11 mouse cellular contexts compared by ENCODE assay signal in the genomic region with DNA sequence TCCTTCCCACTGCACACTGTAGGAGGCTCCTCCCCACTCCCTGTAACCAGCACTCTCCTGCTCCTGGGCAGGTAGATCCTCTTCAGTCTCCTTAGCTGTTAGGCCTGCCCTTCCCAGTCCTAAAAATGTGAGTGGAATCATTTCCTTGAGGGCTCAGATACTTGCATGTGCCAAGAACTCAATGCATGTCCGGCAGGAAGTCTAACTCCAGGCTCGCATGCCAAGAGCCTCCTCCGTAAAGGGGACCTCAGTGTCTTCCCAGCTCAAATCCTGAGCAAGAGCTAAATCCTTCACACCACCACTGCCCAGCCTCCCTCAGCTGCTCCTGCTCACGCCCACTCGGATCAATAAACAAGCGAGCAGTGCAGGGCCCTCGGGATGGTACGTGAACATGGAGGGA. TPM values are rescaled to one million over a fixed set of nuclear protein-coding genes. Genes with fewer than 3 reads are reported as not detected.
DNase-seq lines count a peak whose midpoint lies in the region; ATAC-seq and TF ChIP-seq lines count a peak whose summit lies in the region.
"Had no signal": no experiment of that assay in that cellular context is flagged by ENCODE, and none has a peak within 500 bp of the region (broad histone marks: within the 10 kb centered on the region; RNA-seq: fewer than 3 reads in every experiment).

No protein-coding gene starts in this region.

- no peak for TF ChIP-seq CTCF in cerebellum, adult 2 months (IDR thresholded peaks at IDR 0.05; ENCODE audit: borderline replicate concordance, insufficient read depth, low read depth, low read length)

- peak overlapping the region; percentile 19 for H3K4me3 ChIP-seq in megakaryocyte, embryonic 14.5 days (replicated peaks)
- no peak overlapping the region for H3K4me3 ChIP-seq in heart, embryonic 12.5 days
- H3K4me3 ChIP-seq in stomach, embryonic 14.5 days (ENCODE audit: low read depth, low read length): no peak overlapping the region
- H3K4me3 ChIP-seq in cerebellum, adult 2 months (replicated peaks; ENCODE audit: insufficient read depth, low read depth, low read length): no peak overlapping the region

- peak overlapping the region; percentile 25; the same call in 1 of the 2 replicates for H3K9ac ChIP-seq in heart, embryonic 12.5 days
- no peak overlapping the region for H3K9ac ChIP-seq in stomach, embryonic 14.5 days (replicated peaks; ENCODE audit: low read depth, low read length)

- H3K27me3 ChIP-seq in megakaryocyte, embryonic 14.5 days (replicated peaks): no peaks in the 10 kb centered on the region
- no peaks in the 10 kb centered on the region for H3K27me3 ChIP-seq in heart, embryonic 12.5 days (replicated peaks)
- no peaks in the 10 kb centered on the region for H3K27me3 ChIP-seq in stomach, embryonic 14.5 days (ENCODE audit: control insufficient read depth, insufficient read depth, low read length)
- H3K27me3 ChIP-seq in cerebellum, adult 2 months (ENCODE audit: control insufficient read depth, insufficient read depth, low read length): no peaks in the 10 kb centered on the region
- H3K27me3 ChIP-seq: Patski had no signal

- DNase-seq in kidney, postnatal 25 days: peak; percentile 64 to 84
- DNase-seq in cerebellum, adult 2 months: no peak
- no peak for DNase-seq in frontal cortex, postnatal 25 days (ENCODE audit: low spot score in 2 of 2)
- DNase-seq: left cerebral cortex, postnatal 4 days had no signal

- no peaks in the 10 kb centered on the region for H3K9me3 ChIP-seq in megakaryocyte, embryonic 14.5 days
- H3K9me3 ChIP-seq in heart, embryonic 12.5 days (replicated peaks): no peaks in the 10 kb centered on the region
- no peaks in the 10 kb centered on the region for H3K9me3 ChIP-seq in stomach, embryonic 14.5 days (ENCODE audit: control insufficient read depth, low read depth, low read length)

- H3K27ac ChIP-seq in heart, embryonic 12.5 days (ENCODE audit: poor library complexity, severe bottlenecking): peak overlapping the region; percentile 30; the same call in 1 of the 2 replicates
- H3K27ac ChIP-seq in stomach, embryonic 14.5 days (ENCODE audit: low read length): peak overlapping the region; percentile 35; the same call in 1 of the 2 replicates
- H3K27ac ChIP-seq in cerebellum, adult 2 months (ENCODE audit: insufficient read depth, low read length): no peak overlapping the region

- no peak for TF ChIP-seq POLR2A in cerebellum, adult 2 months (IDR thresholded peaks at IDR 0.05; ENCODE audit: borderline replicate concordance, insufficient read depth, low read length)

- H3K4me1 ChIP-seq in megakaryocyte, embryonic 14.5 days: peaks cover 99% of the 10 kb centered on the region
- H3K4me1 ChIP-seq in heart, embryonic 12.5 days (replicated peaks): peaks cover 68% of the 10 kb centered on the region
- peaks cover 42% of the 10 kb centered on the region for H3K4me1 ChIP-seq in stomach, embryonic 14.5 days (ENCODE audit: control insufficient read depth, insufficient read depth, low read length)
- no peaks in the 10 kb centered on the region for H3K4me1 ChIP-seq in cerebellum, adult 2 months (ENCODE audit: control insufficient read depth, insufficient read depth, low read length)

- no peak for ATAC-seq in megakaryocyte, adult 5-6 weeks (ENCODE audit: poor library complexity, severe bottlenecking)
- no peak for ATAC-seq in heart, embryonic 12.5 days (ENCODE audit: insufficient number of reproducible peaks, low FRiP score)
- no peak for ATAC-seq in stomach, embryonic 14.5 days (ENCODE audit: insufficient number of reproducible peaks, insufficient read depth, low FRiP score, low read depth)
- ATAC-seq in CD4-positive, CD25-positive, alpha-beta regulatory T cell, adult 4 months: no peak
- ATAC-seq: Patski had no signal

- H3K36me3 ChIP-seq in megakaryocyte, embryonic 14.5 days (replicated peaks; ENCODE audit: low read length): peaks cover 84% of the 10 kb centered on the region
- H3K36me3 ChIP-seq in heart, embryonic 12.5 days: peaks cover 26% of the 10 kb centered on the region
- peaks cover 27% of the 10 kb centered on the region for H3K36me3 ChIP-seq in stomach, embryonic 14.5 days (ENCODE audit: control insufficient read depth, insufficient read depth, low read length)

- peak overlapping the region; percentile 18; the same call in 1 of the 2 replicates for H3K4me2 ChIP-seq in heart, embryonic 12.5 days
- 0 out of 2 replicates have a peak overlapping the region, but pooled peaks have one; percentile 10 for H3K4me2 ChIP-seq in stomach, embryonic 14.5 days (replicated peaks; ENCODE audit: low read depth, low read length)

- WGBS in heart, embryonic 12.5 days: 51% methylated on average over 8 of the region's 8 CpGs
- 33% methylated on average over 8 of the region's 8 CpGs for WGBS in stomach, embryonic 14.5 days
- 48% methylated on average over 8 of the region's 8 CpGs for WGBS in cerebellum, adult 2 months

RNA-seq across cellular contexts. Expression of gene Ifitm5, which starts 1.0 kb away (rescaled TPM):
- not detected in 2 replicates for polyA plus RNA-seq in megakaryocyte, embryonic 14.5 days (2012; ENCODE audit: insufficient read depth, low replicate concordance)
- 0.78 and 2.3 TPM in 2 replicates for total RNA-seq in megakaryocyte, adult 5-6 weeks (2015)
- 1.3 TPM in 1 of 2 replicates, not detected in the other for total RNA-seq in megakaryocyte, adult 5-6 weeks (2017)
- polyA plus RNA-seq in heart, embryonic 12.5 days (2016; fragmentation: Nextera tagmentation; extraction: Ambion mirVana): 1.8 and 2.0 TPM in 2 replicates
- polyA plus RNA-seq in stomach, embryonic 14.5 days (2014; fragmentation: Nextera tagmentation; extraction: Ambion mirVana): 2.0 and 2.6 TPM in 2 replicates
- not detected for polyA plus RNA-seq in CD4-positive, CD25-positive, alpha-beta regulatory T cell, adult 4 months (2017; shearing (Covaris generic))
- 0.16 TPM in 1 of 2 replicates, not detected in the other for polyA plus RNA-seq in cerebellum, adult 2 months (2012; rRNA removed)
- total RNA-seq: left cerebral cortex, postnatal 4 days had no signal

RNA-seq across cellular contexts. Expression of gene Gm45717, which starts 4.7 kb away (rescaled TPM):
- not detected in 2 replicates for polyA plus RNA-seq in megakaryocyte, embryonic 14.5 days (2012; ENCODE audit: insufficient read depth, low replicate concordance)
- total RNA-seq in megakaryocyte, adult 5-6 weeks (2015): not detected in 2 replicates
- total RNA-seq in megakaryocyte, adult 5-6 weeks (2017): 0.88 TPM in 1 of 2 replicates, not detected in the other
- not detected in 2 replicates for polyA plus RNA-seq in heart, embryonic 12.5 days (2016; fragmentation: Nextera tagmentation; extraction: Ambion mirVana)
- not detected in 2 replicates for polyA plus RNA-seq in stomach, embryonic 14.5 days (2014; fragmentation: Nextera tagmentation; extraction: Ambion mirVana)
- under 1 TPM in 1 of 2 experiments, not detected in 1; 0.82 TPM for polyA plus RNA-seq in CD4-positive, CD25-positive, alpha-beta regulatory T cell, adult 4 months (2017; shearing (Covaris generic))
- polyA plus RNA-seq in cerebellum, adult 2 months (2012; rRNA removed): not detected in 2 replicates
- total RNA-seq: left cerebral cortex, postnatal 4 days had no signal
- polyA plus RNA-seq: neural tube, embryonic 14.5 days had no signal

RNA-seq across cellular contexts. Expression of gene Ifitm2, which starts 4.7 kb away (rescaled TPM):
- 93.8 and 722 TPM in 2 replicates for polyA plus RNA-seq in megakaryocyte, embryonic 14.5 days (2012; ENCODE audit: insufficient read depth, low replicate concordance)
- total RNA-seq in megakaryocyte, adult 5-6 weeks (2015): 773 and 813 TPM in 2 replicates
- 401 and 447 TPM in 2 replicates for total RNA-seq in megakaryocyte, adult 5-6 weeks (2017)
- polyA plus RNA-seq in heart, embryonic 12.5 days (2016; fragmentation: Nextera tagmentation; extraction: Ambion mirVana): 442 and 446 TPM in 2 replicates
- polyA plus RNA-seq in stomach, embryonic 14.5 days (2014; fragmentation: Nextera tagmentation; extraction: Ambion mirVana): 1,395 and 1,501 TPM in 2 replicates
- 10 to 100 TPM; 39.6 to 46.5 TPM for polyA plus RNA-seq in CD4-positive, CD25-positive, alpha-beta regulatory T cell, adult 4 months (2017; shearing (Covaris generic))
- 31.7 and 35.3 TPM in 2 replicates for polyA plus RNA-seq in cerebellum, adult 2 months (2012; rRNA removed)

RNA-seq across cellular contexts. Expression of gene Pgghg, which starts 9.9 kb away (rescaled TPM):
- 6.6 and 7.4 TPM in 2 replicates for polyA plus RNA-seq in megakaryocyte, embryonic 14.5 days (2012; ENCODE audit: insufficient read depth, low replicate concordance)
- total RNA-seq in megakaryocyte, adult 5-6 weeks (2015): 8.7 and 9.3 TPM in 2 replicates
- 7.8 and 10.2 TPM in 2 replicates for total RNA-seq in megakaryocyte, adult 5-6 weeks (2017)
- 13.7 and 13.9 TPM in 2 replicates for polyA plus RNA-seq in heart, embryonic 12.5 days (2016; fragmentation: Nextera tagmentation; extraction: Ambion mirVana)
- polyA plus RNA-seq in stomach, embryonic 14.5 days (2014; fragmentation: Nextera tagmentation; extraction: Ambion mirVana): 28.7 and 31.0 TPM in 2 replicates
- polyA plus RNA-seq in CD4-positive, CD25-positive, alpha-beta regulatory T cell, adult 4 months (2017; shearing (Covaris generic)): 10 to 100 TPM; 15.1 to 30.9 TPM
- polyA plus RNA-seq in cerebellum, adult 2 months (2012; rRNA removed): 5.6 and 6.6 TPM in 2 replicates

RNA-seq across cellular contexts. Expression of gene Ifitm1, which starts 16.0 kb away (rescaled TPM):
- polyA plus RNA-seq in megakaryocyte, embryonic 14.5 days (2012; ENCODE audit: insufficient read depth, low replicate concordance): 27.5 and 76.2 TPM in 2 replicates
- total RNA-seq in megakaryocyte, adult 5-6 weeks (2015): 110 and 111 TPM in 2 replicates
- 48.4 and 56.3 TPM in 2 replicates for total RNA-seq in megakaryocyte, adult 5-6 weeks (2017)
- 3.0 and 3.1 TPM in 2 replicates for polyA plus RNA-seq in heart, embryonic 12.5 days (2016; fragmentation: Nextera tagmentation; extraction: Ambion mirVana)
- polyA plus RNA-seq in stomach, embryonic 14.5 days (2014; fragmentation: Nextera tagmentation; extraction: Ambion mirVana): 241 and 289 TPM in 2 replicates
- not detected for polyA plus RNA-seq in CD4-positive, CD25-positive, alpha-beta regulatory T cell, adult 4 months (2017; shearing (Covaris generic))
- polyA plus RNA-seq in cerebellum, adult 2 months (2012; rRNA removed): 19.9 and 20.0 TPM in 2 replicates

Comparison
In these comparisons a context has a peak if more than half of its experiments do, and no peak if none do; other contexts are left out.
1. DNase-seq: peak in kidney, postnatal 25 days (2 of 2); none in cerebellum, adult 2 months (0 of 2) and frontal cortex, postnatal 25 days (0 of 2).